Mouse (Mus musculus) embryonic fibroblast, embryonic 13.5 days (primary cell): Measurements from ENCODE around the gene 4930435E12Rik.

Experiments
- CTCF ChIP-seq: IDR thresholded peaks from 2 replicates; pipeline ENCODE4 v1.5.1; 2011; ENCODE audit warnings: mild to moderate bottlenecking, control low read depth, low read length, moderate library complexity, borderline replicate concordance; ENCODE audit not compliant: insufficient read depth
- POLR2A ChIP-seq: IDR thresholded peaks from 2 replicates; pipeline ENCODE4 v1.6.1; 2011; ENCODE audit warnings: low read depth, mild to moderate bottlenecking, control low read depth, low read length, moderate library complexity

- no peak for TF ChIP-seq CTCF
- no peak for TF ChIP-seq POLR2A
Observed at GRCm38 (mm10) chr16:38860548-38860947, 32.0 kb upstream of the 4930435E12Rik start.
